Mouse (Mus musculus): ENCODE results near the gene Schip1.
"Not testable (repeated sequence)": the region's sequence is repeated elsewhere in the genome, so short reads cannot be mapped to it uniquely, and the experiment has no call there.

The Schip1 gene

GRCm38 (mm10) chr3:68064731-68065130 is at the start of gene Schip1:
Gene Schip1 (plus strand): TSS chr3:68064802.
- DNase-seq (ENCODE audit: low spot score in 2 of 2), result no peak

GRCm38 (mm10) chr3:68015786-68016185 is 48.8 kb upstream of the Schip1 start:
- no peak for DNase-seq (ENCODE audit: low spot score in 2 of 2)

GRCm38 (mm10) chr3:68019401-68019800 is 45.2 kb upstream of the Schip1 start:
- DNase-seq (ENCODE audit: low spot score in 2 of 2), result no peak

GRCm38 (mm10) chr3:68036097-68036496 is 28.5 kb upstream of the Schip1 start:
- DNase-seq (ENCODE audit: low spot score in 2 of 2), result no peak

- DNase-seq (ENCODE audit: low spot score in 2 of 2), result no peak
Observed at GRCm38 (mm10) chr3:68042951-68043350, 21.7 kb upstream of the Schip1 start.

GRCm38 (mm10) chr3:68045475-68046416 is 18.9 kb upstream of the Schip1 start:
- peak; percentile 61 to 69 for DNase-seq (ENCODE audit: low spot score in 2 of 2)

GRCm38 (mm10) chr3:68053538-68053937 is 11.1 kb upstream of the Schip1 start:
- peak in 1 of 2 experiments; percentile 46 for DNase-seq (ENCODE audit: low spot score in 2 of 2)

- no peak for DNase-seq (ENCODE audit: low spot score in 2 of 2)
Observed at GRCm38 (mm10) chr3:68055071-68055470, 9.5 kb upstream of the Schip1 start.

GRCm38 (mm10) chr3:68056373-68057275 is 8.0 kb upstream of the Schip1 start:
- peak; percentile 75 to 86 for DNase-seq (ENCODE audit: low spot score in 2 of 2)

- DNase-seq (ENCODE audit: low spot score in 2 of 2), result peak in 1 of 2 experiments; percentile 53
Observed at GRCm38 (mm10) chr3:68059162-68059800, 5.3 kb upstream of the Schip1 start.

GRCm38 (mm10) chr3:68071395-68072386 is 7.1 kb downstream of the Schip1 start:
- peak in 1 of 2 experiments; percentile 29 for DNase-seq (ENCODE audit: low spot score in 2 of 2)

GRCm38 (mm10) chr3:68077406-68077805 is 12.8 kb downstream of the Schip1 start:
- no peak for DNase-seq (ENCODE audit: low spot score in 2 of 2)

- peak in 1 of 2 experiments; percentile 34 for DNase-seq (ENCODE audit: low spot score in 2 of 2)
Observed at GRCm38 (mm10) chr3:68085024-68085423, 20.4 kb downstream of the Schip1 start.

GRCm38 (mm10) chr3:68092108-68092507 is 27.5 kb downstream of the Schip1 start:
- DNase-seq (ENCODE audit: low spot score in 2 of 2), result no peak

GRCm38 (mm10) chr3:68096724-68097431 is 32.3 kb downstream of the Schip1 start:
- no peak for DNase-seq (ENCODE audit: low spot score in 2 of 2)

- DNase-seq (ENCODE audit: low spot score in 2 of 2), result not testable (repeated sequence)
Observed at GRCm38 (mm10) chr3:68099561-68099960, 35.0 kb downstream of the Schip1 start.

- no peak for DNase-seq (ENCODE audit: low spot score in 2 of 2)
Observed at GRCm38 (mm10) chr3:68101343-68101742, 36.7 kb downstream of the Schip1 start.

- no peak for DNase-seq (ENCODE audit: low spot score in 2 of 2)
Observed at GRCm38 (mm10) chr3:68105081-68105685, 40.6 kb downstream of the Schip1 start.

GRCm38 (mm10) chr3:68121338-68121737 is 56.7 kb downstream of the Schip1 start:
- DNase-seq (ENCODE audit: low spot score in 2 of 2), result no peak

Measured in right cerebral cortex, postnatal 10 days (tissue).